Mouse (Mus musculus): ENCODE measurements around the gene Rabggtb.

- no peak for TF ChIP-seq USF1 (IDR thresholded peaks at IDR 0.05; ENCODE audit: low read depth, low read length)
- TF ChIP-seq CTCF (conservative IDR thresholded peaks at IDR 0.05 in 1 of 2, IDR thresholded peaks at IDR 0.05 in 1 of 2; ENCODE audit: low read depth in 2 of 2, low read length in 2 of 2): no peak
- no peak for TF ChIP-seq POLR2AphosphoS2 (IDR thresholded peaks at IDR 0.05; ENCODE audit: low read depth, low read length)
- no peak for TF ChIP-seq NRF1 (IDR thresholded peaks at IDR 0.05; ENCODE audit: low read depth, low read length)
- no peak for TF ChIP-seq ETS1 (conservative IDR thresholded peaks at IDR 0.05; ENCODE audit: low read depth, low read length)
- TF ChIP-seq RCOR1 (conservative IDR thresholded peaks at IDR 0.05; ENCODE audit: low read depth, low read length): no peak
- TF ChIP-seq ZKSCAN1 (IDR thresholded peaks at IDR 0.05; ENCODE audit: borderline replicate concordance, low read depth, low read length): no peak
These were observed 28.8 kb upstream of the Rabggtb start for GRCm38 (mm10) chr3:153941613-153942012.

Data from CH12.LX (cell line).